Comparison of ENCODE assay signal across 1 mouse cellular context in the genomic region with DNA sequence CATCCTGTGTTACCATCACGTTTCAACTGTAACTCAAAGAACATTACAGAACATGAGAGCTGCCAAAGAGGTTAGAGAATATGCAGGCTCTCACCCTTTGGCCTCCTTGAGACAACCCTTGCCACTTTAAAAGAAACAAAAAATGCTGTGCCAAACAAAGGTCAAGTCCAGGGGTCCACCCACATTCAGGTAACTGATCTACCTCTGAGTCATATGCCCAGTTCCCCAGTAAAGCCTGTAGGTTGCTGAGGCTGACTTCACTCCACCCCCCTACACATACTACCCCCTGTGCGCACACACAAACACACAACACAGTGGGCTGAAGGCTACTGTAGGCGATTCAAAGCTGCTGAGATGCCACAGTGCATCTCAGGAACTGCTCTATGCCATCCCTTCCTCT.
TF ChIP-seq lines count a peak whose summit lies in the region.

No protein-coding gene starts in this region.

TF ChIP-seq in MEL, 35 proteins besides CTCF, POLR2A, EP300 and RAD21:
- TF ChIP-seq GABPA (IDR thresholded peaks at IDR 0.05; ENCODE audit: low read depth, low read length) (no peak), POLR2AphosphoS5 (IDR thresholded peaks at IDR 0.05; ENCODE audit: borderline replicate concordance, low read depth, low read length) (no peak), NRF1 (IDR thresholded peaks at IDR 0.05; ENCODE audit: insufficient read depth, low read depth, low read length, poor library complexity, severe bottlenecking) (no peak), TBP (IDR thresholded peaks at IDR 0.05; ENCODE audit: low read depth, low read length) (no peak), BHLHE40 (IDR thresholded peaks at IDR 0.05; ENCODE audit: borderline replicate concordance, low read depth, low read length) (no peak), GATA1 (IDR thresholded peaks at IDR 0.05; ENCODE audit: low read depth, low read length) (no peak), USF2 (IDR thresholded peaks at IDR 0.05; ENCODE audit: borderline replicate concordance in 1 of 2, insufficient read depth in 1 of 2, low read depth in 1 of 2, low read length in 2 of 2) (no peak), MAFK (IDR thresholded peaks at IDR 0.05; ENCODE audit: borderline replicate concordance, low read depth, low read length) (no peak)
